Mouse (Mus musculus) forebrain, embryonic 13.5 days (tissue): ENCODE results near the gene Nat8f6. TPM values are rescaled to one million over a fixed set of nuclear protein-coding genes. Genes with fewer than 3 reads are reported as not detected.
"Not testable (repeated sequence)": the region's sequence is repeated elsewhere in the genome, so short reads cannot be mapped to it uniquely, and the experiment has no call there.

Experiments
- ATAC-seq: fragments of 200-750 bp; cut with Nextera tagmentation; 2 replicates; pipeline ENCODE4 v1.8.0; 2017
- H3K27ac ChIP-seq: fragments of 300-500 bp; sonication (generic); 2 replicates; pipeline ENCODE4 v1.5.1; 2015; ENCODE audit warnings: inconsistent platforms, mild to moderate bottlenecking, moderate library complexity
- H3K27me3 ChIP-seq: fragments of 300-500 bp; sonication (generic); 2 replicates; pipeline ENCODE4 v1.6.1; 2015; ENCODE audit warnings: mild to moderate bottlenecking, inconsistent platforms
- H3K36me3 ChIP-seq: fragments of 300-500 bp; sonication (generic); 2 replicates; pipeline ENCODE4 v1.6.1; 2015; ENCODE audit warnings: mild to moderate bottlenecking, inconsistent platforms; ENCODE audit not compliant: poor library complexity, severe bottlenecking
- H3K4me1 ChIP-seq: fragments of 300-500 bp; sonication (generic); 2 replicates; pipeline ENCODE4 v1.6.1; 2015; ENCODE audit warnings: inconsistent platforms
- H3K4me2 ChIP-seq: fragments of 300-500 bp; sonication (generic); 2 replicates; pipeline ENCODE4 v1.6.1; 2015; ENCODE audit warnings: inconsistent platforms, mild to moderate bottlenecking, moderate library complexity
- H3K4me3 ChIP-seq: fragments of 300-500 bp; sonication (generic); 2 replicates; pipeline ENCODE4 v1.5.1; 2015; ENCODE audit warnings: mild to moderate bottlenecking, inconsistent platforms
- H3K9ac ChIP-seq: fragments of 300-500 bp; sonication (generic); 2 replicates; pipeline ENCODE4 v1.6.1; 2015; ENCODE audit warnings: mild to moderate bottlenecking, inconsistent platforms
- H3K9me3 ChIP-seq: fragments of 300-500 bp; sonication (generic); replicated peaks from 2 replicates; pipeline ENCODE4 v1.6.1; 2016; ENCODE audit warnings: inconsistent platforms
- WGBS: fragments of 180-500 bp; shearing (Covaris S2); methylation state at CpG from one replicate; pipeline ENCODE4 v1.1.7; 2015; 5-methylcytosine and 5-hydroxymethylcytosine counted together
- microRNA-seq: library from miRNA; unstranded; fragments of <30 nt; microRNA quantifications from one replicate; pipeline ENCODE4, GENCODE M21; 2016
- polyA plus RNA-seq: library from polyadenylated mRNA; unstranded; fragments of >200 nt; fragmentation: Nextera tagmentation; extraction: Ambion mirVana; gene quantifications from 2 replicates; pipeline ENCODE4 v1.2.1, GENCODE M21; 2015

Nat8f6 gene
- polyA plus RNA-seq, 1 experiment from 2014 or later: not detected

DNA sequence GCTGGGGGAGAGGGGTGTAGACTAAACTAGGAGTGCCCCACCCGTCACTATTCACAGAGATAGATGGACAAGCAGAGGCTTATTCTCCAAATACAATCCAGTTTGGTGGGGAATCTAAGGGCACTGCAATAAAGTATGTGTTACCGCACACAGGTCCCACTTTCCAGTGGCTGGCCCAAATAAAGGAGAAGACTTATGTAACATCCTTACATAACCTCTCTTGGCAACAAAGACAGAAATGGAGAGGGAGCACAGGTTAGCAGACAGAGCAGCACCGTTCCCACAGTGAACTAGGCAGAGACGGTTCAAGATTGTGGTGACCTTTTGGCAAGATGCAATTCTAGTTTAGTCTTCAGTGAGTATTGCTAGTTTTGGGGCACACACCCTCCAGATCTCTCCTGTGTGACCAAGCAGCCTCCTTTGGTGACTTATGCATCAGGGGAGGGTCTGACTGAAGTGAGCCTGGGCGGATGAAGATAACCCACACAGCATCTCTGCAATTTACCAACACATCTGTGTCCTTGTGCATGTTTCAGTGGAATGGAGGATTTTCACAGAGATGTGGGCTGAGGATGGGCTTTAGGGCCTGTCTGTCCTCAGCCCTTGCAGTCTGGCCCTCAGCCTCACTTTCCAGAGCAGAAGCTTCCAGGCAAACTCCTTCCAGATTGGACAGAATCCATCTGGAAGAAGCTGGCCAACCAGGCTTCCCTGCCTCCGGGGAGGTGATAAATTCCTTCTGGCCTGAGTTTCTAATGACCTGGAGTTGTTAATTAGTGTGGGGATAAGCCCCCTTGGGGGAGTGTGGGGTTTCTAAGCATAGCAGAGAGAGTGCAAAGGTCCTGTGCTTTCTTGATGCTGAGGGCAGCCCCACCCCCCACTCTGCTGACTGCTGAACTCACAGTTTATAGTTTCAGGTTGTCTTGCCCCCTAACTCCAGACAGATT lies 57.4 kb downstream of the Nat8f6 start:
- not testable (repeated sequence) for H3K36me3 ChIP-seq, H3K9ac ChIP-seq, H3K4me2 ChIP-seq, H3K9me3 ChIP-seq, H3K27me3 ChIP-seq, H3K27ac ChIP-seq, ATAC-seq, H3K4me3 ChIP-seq, H3K4me1 ChIP-seq
- 65% methylated on average over 6 of the region's 6 CpGs for WGBS

GRCm38 (mm10) chr6:85762678-85763077 lies 58.1 kb downstream of the Nat8f6 start:
- H3K4me2 ChIP-seq, ATAC-seq, H3K4me1 ChIP-seq, H3K27ac ChIP-seq, H3K36me3 ChIP-seq, H3K9me3 ChIP-seq, H3K27me3 ChIP-seq, H3K4me3 ChIP-seq, H3K9ac ChIP-seq: not testable (repeated sequence)
- WGBS: 93% methylated on average over 1 of the region's 2 CpGs

Small RNAs within 50 kb of the gene (microRNA-seq; reads per million reads assigned to microRNA genes)
- not detected for gene Mir6375

Other genes starting within 250 kb of the Nat8f6 start
- gene Alms1, start 233.4 kb downstream of the Nat8f6 start, polyA plus RNA-seq: 7.4 and 8.1 TPM in 2 replicates
- gene Nat8f7, start 107.7 kb downstream of the Nat8f6 start, polyA plus RNA-seq: not detected in 2 replicates
- 0.23 TPM in 1 of 2 replicates, not detected in the other for gene Nat8f3, start 55.2 kb downstream of the Nat8f6 start, polyA plus RNA-seq
- gene Nat8f5, start within 50 bp of the Nat8f6 start, polyA plus RNA-seq: not detected in 2 replicates
- not detected in 2 replicates for gene Nat8, start 11.1 kb upstream of the Nat8f6 start, polyA plus RNA-seq
- gene Nat8f2, start 48.2 kb upstream of the Nat8f6 start, polyA plus RNA-seq: not detected in 2 replicates
- gene Nat8f4, start 83.9 kb upstream of the Nat8f6 start, polyA plus RNA-seq: 7.5 and 8.1 TPM in 2 replicates
- 42.5 and 47.6 TPM in 2 replicates for gene Tprkb, start 90.9 kb upstream of the Nat8f6 start, polyA plus RNA-seq
- 9.2 and 10.8 TPM in 2 replicates for gene Nat8f1, start 94.7 kb upstream of the Nat8f6 start, polyA plus RNA-seq
- 36.9 and 43.5 TPM in 2 replicates for gene Dusp11, start 140.7 kb upstream of the Nat8f6 start, polyA plus RNA-seq
- gene Figla, start 195.2 kb upstream of the Nat8f6 start, polyA plus RNA-seq: not detected in 2 replicates
- gene Add2, start 207.7 kb upstream of the Nat8f6 start, polyA plus RNA-seq: 155 and 172 TPM in 2 replicates